Mouse (Mus musculus): ENCODE measurements around the gene Bpifa2. TPM values are rescaled to one million over a fixed set of nuclear protein-coding genes. Genes with fewer than 3 reads are reported as not detected.
"Not testable (repeated sequence)": the region's sequence is repeated elsewhere in the genome, so short reads cannot be mapped to it uniquely, and the experiment has no call there.

Bpifa2 gene
- polyA plus RNA-seq, 1 experiment from 2014 or later = not detected

DNA sequence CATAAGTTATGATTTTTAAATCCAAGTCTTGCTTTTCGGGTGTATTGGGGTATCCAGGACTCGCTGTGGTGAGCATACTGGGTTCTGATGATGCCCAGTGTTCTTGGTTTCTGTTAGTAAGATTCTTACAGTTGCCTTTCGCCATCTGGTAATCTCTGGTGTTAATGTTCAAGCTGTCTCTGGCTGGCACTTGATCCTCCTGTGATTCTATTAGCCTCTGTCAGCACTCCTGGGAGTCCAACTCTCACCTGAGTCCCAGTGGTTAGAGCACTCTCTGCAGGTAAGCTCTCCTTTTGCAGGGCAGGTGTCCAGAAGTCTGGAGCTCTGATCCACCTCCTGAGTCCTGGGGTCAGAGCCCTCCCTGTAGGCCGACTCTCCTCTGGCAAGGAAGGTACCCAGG is 16.6 kb downstream of the Bpifa2 start:
- not testable (repeated sequence) for H3K4me1 ChIP-seq; H3K9me3 ChIP-seq; DNase-seq (ENCODE audit: extremely low spot score, low spot score); H3K27ac ChIP-seq; H3K4me3 ChIP-seq; H3K36me3 ChIP-seq (replicated peaks); H3K27me3 ChIP-seq (ENCODE audit: poor library complexity, severe bottlenecking)
- 83% methylated on average over 4 of the region's 4 CpGs for WGBS

DNA sequence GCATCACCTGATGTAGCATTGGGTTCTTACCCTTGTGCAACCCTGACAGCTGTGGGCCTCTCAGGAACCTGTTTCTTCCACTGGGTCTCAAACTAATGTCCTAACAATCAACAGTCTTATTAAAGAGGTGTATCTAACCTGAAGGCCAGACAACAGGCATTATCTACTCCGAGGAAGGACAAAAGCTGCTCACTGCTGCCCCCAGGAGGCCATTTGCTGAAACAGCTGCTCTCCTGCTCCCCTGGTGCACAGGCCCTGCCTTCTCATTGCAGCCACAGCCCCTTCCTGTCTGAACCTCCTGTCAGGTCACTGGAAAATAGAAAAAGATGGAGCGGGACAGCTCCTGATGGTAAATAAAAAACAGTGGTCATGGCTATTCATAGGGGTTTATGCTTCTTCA is 30.9 kb downstream of the Bpifa2 start:
- Histone ChIP-seq H3K4me3 (no peak overlapping the region), H3K9me3 (no peaks in the 10 kb centered on the region; the same call in 1 of the 2 replicates), H3K4me1 (no peaks in the 10 kb centered on the region), H3K36me3 (replicated peaks) (no peaks in the 10 kb centered on the region), H3K27ac (no peak overlapping the region), H3K27me3 (ENCODE audit: poor library complexity, severe bottlenecking) (no peaks in the 10 kb centered on the region)
- 61% methylated on average over 2 of the region's 2 CpGs for WGBS
- peak; percentile 25 for DNase-seq (ENCODE audit: extremely low spot score, low spot score)

DNA sequence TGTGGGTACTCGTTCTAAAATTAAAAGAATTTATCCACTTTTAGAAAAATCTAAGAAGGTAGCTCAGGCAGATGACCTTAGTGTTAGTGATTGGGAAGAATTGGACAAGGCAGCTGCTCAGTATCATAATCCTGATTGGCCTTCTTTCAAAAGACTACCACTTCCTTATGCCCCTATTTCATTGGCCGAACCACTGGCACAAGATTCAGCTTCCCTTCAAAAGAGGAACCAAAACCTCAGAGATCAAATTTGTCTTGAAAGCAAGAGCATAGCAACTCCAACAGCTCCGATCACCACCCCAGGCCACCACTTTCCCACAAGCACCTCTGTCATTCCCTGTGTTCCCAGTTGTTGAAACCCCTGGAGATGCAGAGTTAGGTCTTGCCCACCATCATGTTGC is 36.7 kb downstream of the Bpifa2 start:
- H3K9me3 ChIP-seq = no peaks in the 10 kb centered on the region
- no peak for DNase-seq (ENCODE audit: extremely low spot score, low spot score)
- no peak overlapping the region for H3K27ac ChIP-seq
- no peak overlapping the region for H3K4me3 ChIP-seq
- H3K4me1 ChIP-seq = no peaks in the 10 kb centered on the region
- H3K27me3 ChIP-seq (ENCODE audit: poor library complexity, severe bottlenecking) = no peaks in the 10 kb centered on the region
- no peaks in the 10 kb centered on the region for H3K36me3 ChIP-seq (replicated peaks)
- 88% methylated on average over 3 of the region's 3 CpGs for WGBS

DNA sequence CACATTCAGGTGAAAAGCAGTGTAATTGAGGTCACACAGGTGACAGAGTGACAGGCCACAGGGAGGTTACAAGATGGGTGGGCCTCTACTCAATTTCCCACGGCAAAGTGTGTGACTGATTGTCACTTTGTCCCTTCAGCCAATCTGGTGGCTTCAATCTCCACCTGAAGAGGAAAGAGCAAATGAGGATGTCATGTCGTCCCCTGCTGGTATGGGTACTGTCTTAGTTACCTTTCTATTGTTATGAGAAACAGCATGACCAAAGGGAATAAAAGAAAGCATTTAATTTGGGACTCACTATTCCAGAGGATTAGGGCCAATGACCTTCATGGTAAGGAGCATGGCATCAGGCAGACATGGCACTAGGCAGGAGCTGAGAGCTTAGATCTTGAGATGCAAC is 50.6 kb downstream of the Bpifa2 start:
- Histone ChIP-seq H3K9me3 (no peaks in the 10 kb centered on the region), H3K27ac (no peak overlapping the region), H3K27me3 (ENCODE audit: poor library complexity, severe bottlenecking) (no peaks in the 10 kb centered on the region), H3K4me3 (no peak overlapping the region), H3K4me1 (no peaks in the 10 kb centered on the region), H3K36me3 (replicated peaks) (no peaks in the 10 kb centered on the region)
- 63% methylated on average over 2 of the region's 2 CpGs for WGBS
- no peak for DNase-seq (ENCODE audit: extremely low spot score, low spot score)

Other genes starting within 250 kb of the Bpifa2 start
- gene Efcab8, start 228.3 kb upstream of the Bpifa2 start, polyA plus RNA-seq (2016; fragmentation: Nextera tagmentation; extraction: Ambion mirVana) = not detected in 2 replicates
- not detected in 2 replicates for gene Sun5, start 137.2 kb upstream of the Bpifa2 start, polyA plus RNA-seq (2016; fragmentation: Nextera tagmentation; extraction: Ambion mirVana)
- not detected in 2 replicates for gene Bpifb2, start 133.2 kb upstream of the Bpifa2 start, polyA plus RNA-seq (2016; fragmentation: Nextera tagmentation; extraction: Ambion mirVana)
- not detected in 2 replicates for gene Bpifb6, start 107.9 kb upstream of the Bpifa2 start, polyA plus RNA-seq (2016; fragmentation: Nextera tagmentation; extraction: Ambion mirVana)
- not detected in 2 replicates for gene Bpifb3, start 90.0 kb upstream of the Bpifa2 start, polyA plus RNA-seq (2016; fragmentation: Nextera tagmentation; extraction: Ambion mirVana)
- gene Bpifb4, start 70.1 kb upstream of the Bpifa2 start, polyA plus RNA-seq (2016; fragmentation: Nextera tagmentation; extraction: Ambion mirVana) = not detected in 2 replicates
- not detected in 2 replicates for gene Bpifa6, start 33.3 kb upstream of the Bpifa2 start, polyA plus RNA-seq (2016; fragmentation: Nextera tagmentation; extraction: Ambion mirVana)
- not detected in 2 replicates for gene Bpifa3, start 122.1 kb downstream of the Bpifa2 start, polyA plus RNA-seq (2016; fragmentation: Nextera tagmentation; extraction: Ambion mirVana)
- not detected in 2 replicates for gene Bpifa1, start 134.6 kb downstream of the Bpifa2 start, polyA plus RNA-seq (2016; fragmentation: Nextera tagmentation; extraction: Ambion mirVana)
- gene Bpifa5, start 154.3 kb downstream of the Bpifa2 start, polyA plus RNA-seq (2016; fragmentation: Nextera tagmentation; extraction: Ambion mirVana) = not detected in 2 replicates
- gene Bpifb1, start 182.6 kb downstream of the Bpifa2 start, polyA plus RNA-seq (2016; fragmentation: Nextera tagmentation; extraction: Ambion mirVana) = not detected in 2 replicates
- 0.18 and 0.33 TPM in 2 replicates for gene Bpifb5, start 215.5 kb downstream of the Bpifa2 start, polyA plus RNA-seq (2016; fragmentation: Nextera tagmentation; extraction: Ambion mirVana)
- gene Bpifb9a, start 249.6 kb downstream of the Bpifa2 start, polyA plus RNA-seq (2016; fragmentation: Nextera tagmentation; extraction: Ambion mirVana) = not detected in 2 replicates